ENCODE assay signal across 8 mouse cellular contexts in the genomic region with DNA sequence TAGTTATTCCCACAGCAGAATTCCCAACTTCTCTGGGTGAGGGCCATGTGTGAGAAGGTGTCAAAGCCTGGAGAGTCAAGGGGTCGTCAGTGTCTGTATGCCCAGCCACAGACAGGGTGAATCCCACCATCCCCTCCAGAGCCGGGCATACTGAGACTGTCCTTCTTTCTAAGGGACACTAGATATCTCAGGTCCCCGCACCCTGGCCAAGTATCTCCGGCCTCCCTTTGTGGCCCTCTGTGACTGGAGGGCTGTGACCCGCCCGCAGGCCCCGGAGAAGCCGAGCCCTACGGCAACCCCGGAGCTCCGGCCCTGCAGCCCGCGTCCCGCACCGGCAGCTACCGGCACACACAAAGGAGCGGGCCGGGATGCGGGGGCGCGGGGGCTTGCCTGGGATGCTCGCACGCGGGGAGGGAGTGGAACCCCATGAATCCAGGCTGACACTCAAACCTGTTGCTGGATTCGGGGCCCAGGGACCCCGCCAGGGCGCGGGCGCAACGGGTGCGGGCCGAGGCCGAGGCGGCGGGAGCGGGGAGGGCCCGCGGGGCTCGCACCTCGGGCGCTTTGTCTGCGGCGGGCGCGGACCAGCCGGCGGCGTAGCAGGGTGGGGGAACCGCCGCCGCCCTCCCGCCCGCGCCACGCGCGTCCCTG. TPM values are rescaled to one million over a fixed set of nuclear protein-coding genes. Genes with fewer than 3 reads are reported as not detected.
DNase-seq lines count a peak whose midpoint lies in the region; ATAC-seq and TF ChIP-seq lines count a peak whose summit lies in the region.

No protein-coding gene starts in this region.

- peak overlapping the region; percentile 76 for H3K27ac ChIP-seq in embryonic facial prominence, embryonic 14.5 days (replicated peaks; ENCODE audit: low read depth, low read length)
- peak overlapping the region; percentile 90 for H3K27ac ChIP-seq in hindbrain, postnatal 0 days
- H3K27ac ChIP-seq in small intestine, adult 2 months (ENCODE audit: insufficient read depth, low read depth, low read length) = peak overlapping the region; percentile 40

- no peaks in the 10 kb centered on the region for H3K27me3 ChIP-seq in embryonic facial prominence, embryonic 14.5 days (replicated peaks; ENCODE audit: control insufficient read depth, insufficient read depth, low read length)
- no peaks in the 10 kb centered on the region for H3K27me3 ChIP-seq in hindbrain, postnatal 0 days (ENCODE audit: insufficient read depth, low read length)
- no peaks in the 10 kb centered on the region for H3K27me3 ChIP-seq in small intestine, adult 2 months (ENCODE audit: control insufficient read depth, insufficient read depth, low read length)

- H3K4me1 ChIP-seq in embryonic facial prominence, embryonic 14.5 days (ENCODE audit: control insufficient read depth, insufficient read depth, low read length) = 0 out of 2 replicates have a peak, but pooled peaks cover 6% of the 10 kb centered on the region
- no peaks in the 10 kb centered on the region for H3K4me1 ChIP-seq in hindbrain, postnatal 0 days (ENCODE audit: insufficient read depth, low read length)
- peaks cover 9% of the 10 kb centered on the region; the same call in 1 of the 2 replicates for H3K4me1 ChIP-seq in small intestine, adult 2 months (ENCODE audit: control insufficient read depth, insufficient read depth, insufficient read length, low read length)

- TF ChIP-seq POLR2A in small intestine, adult 2 months (IDR thresholded peaks at IDR 0.05; ENCODE audit: low read depth, low read length) = no peak

- no peaks in the 10 kb centered on the region for H3K36me3 ChIP-seq in embryonic facial prominence, embryonic 14.5 days (ENCODE audit: control insufficient read depth, insufficient read depth, low read length)
- no peaks in the 10 kb centered on the region for H3K36me3 ChIP-seq in hindbrain, postnatal 0 days (ENCODE audit: insufficient read depth, low read length)
- no peaks in the 10 kb centered on the region for H3K36me3 ChIP-seq in small intestine, adult 2 months (ENCODE audit: control insufficient read depth, insufficient read depth, low read length)

- no peak for TF ChIP-seq CTCF in hindbrain, postnatal 0 days (IDR thresholded peaks at IDR 0.05; ENCODE audit: low read depth)
- no peak for TF ChIP-seq CTCF in small intestine, adult 2 months (IDR thresholded peaks at IDR 0.05; ENCODE audit: extremely low read depth, insufficient read length, insufficient replicate concordance, low read depth, low read length)

- ATAC-seq in embryonic facial prominence, embryonic 14.5 days (ENCODE audit: low read depth) = peak; percentile 72
- ATAC-seq in hindbrain, postnatal 0 days = peak; percentile 65
- peak; percentile 38 for ATAC-seq in megakaryocyte-erythroid progenitor cell, adult 5-6 weeks (replicated peaks; ENCODE audit: low FRiP score, low TSS enrichment, poor library complexity, severe bottlenecking)

- peak overlapping the region; percentile 92 for H3K4me3 ChIP-seq in embryonic facial prominence, embryonic 14.5 days (ENCODE audit: low read depth, low read length)
- peak overlapping the region; percentile 91 for H3K4me3 ChIP-seq in hindbrain, postnatal 0 days (ENCODE audit: low read length)
- peak overlapping the region; percentile 98 for H3K4me3 ChIP-seq in small intestine, adult 2 months (ENCODE audit: low read depth, low read length)

- peak overlapping the region; percentile 96 for H3K9ac ChIP-seq in embryonic facial prominence, embryonic 14.5 days (ENCODE audit: low read depth, low read length)
- peak overlapping the region; percentile 95 for H3K9ac ChIP-seq in hindbrain, postnatal 0 days (replicated peaks; ENCODE audit: low read length)

- H3K4me2 ChIP-seq in embryonic facial prominence, embryonic 14.5 days (ENCODE audit: low read depth, low read length) = peak overlapping the region; percentile 90
- peak overlapping the region; percentile 86 for H3K4me2 ChIP-seq in hindbrain, postnatal 0 days (ENCODE audit: low read depth, low read length)

- under 1% methylated on average over 23 of the region's 57 CpGs for WGBS in embryonic facial prominence, embryonic 14.5 days
- WGBS in hindbrain, postnatal 0 days = under 1% methylated on average over 53 of the region's 57 CpGs
- WGBS in small intestine, adult 2 months = under 1% methylated on average over 49 of the region's 57 CpGs

- H3K9me3 ChIP-seq in embryonic facial prominence, embryonic 14.5 days (ENCODE audit: control insufficient read depth, low read length) = peaks cover 3% of the 10 kb centered on the region; the same call in 1 of the 2 replicates
- no peaks in the 10 kb centered on the region for H3K9me3 ChIP-seq in hindbrain, postnatal 0 days (ENCODE audit: low read length)

- DNase-seq in adrenal gland, adult (ENCODE audit: inconsistent age in 2 of 2, low spot score in 1 of 2) = peak; percentile 38 to 72
- DNase-seq in adrenal gland, adult 8-10 months = no peak
- DNase-seq in spleen, postnatal 10 days (ENCODE audit: low spot score in 2 of 2) = peak; percentile 6 to 19
- no peak for DNase-seq in spleen, postnatal 36 days (ENCODE audit: low spot score in 2 of 2)
- no peak for DNase-seq in embryonic facial prominence, embryonic 14.5 days (ENCODE audit: low spot score)
- peak; percentile 52 for DNase-seq in hindbrain, postnatal 0 days (ENCODE audit: low spot score)

RNA-seq across cellular contexts. Expression of a gene that starts 0.4 kb away (rescaled TPM):
- 10 to 100 TPM; 18.8 to 23.2 (median 20.4) TPM for total RNA-seq in adrenal gland, adult 8-10 months (2022)
- polyA plus RNA-seq in embryonic facial prominence, embryonic 14.5 days (2014; fragmentation: Nextera tagmentation; extraction: Ambion mirVana) = 19.6 and 20.4 TPM in 2 replicates
- total RNA-seq in hindbrain, postnatal 0 days (2014; rRNA removed) = 40.8 and 41.3 TPM in 2 replicates
- polyA plus RNA-seq in hindbrain, postnatal 0 days (2015; fragmentation: Nextera tagmentation; extraction: Ambion mirVana) = 21.0 and 22.8 TPM in 2 replicates
- 1.3 and 2.0 TPM in 2 replicates for total RNA-seq in megakaryocyte-erythroid progenitor cell, adult 5-6 weeks (2014; fragmentation: Nextera tagmentation)
- 5.1 and 5.4 TPM in 2 replicates for total RNA-seq in megakaryocyte-erythroid progenitor cell, adult 5-6 weeks (2017)
- 3.9 and 7.8 TPM in 2 replicates for polyA plus RNA-seq in small intestine, adult 2 months (2012; rRNA removed)

Comparison
In these comparisons a context has a peak if more than half of its experiments do, and no peak if none do; other contexts are left out.
1. DNase-seq: peak in adrenal gland, adult (2 of 2), spleen, postnatal 10 days (2 of 2) and hindbrain, postnatal 0 days (single experiment); none in adrenal gland, adult 8-10 months (single experiment), spleen, postnatal 36 days (0 of 2) and embryonic facial prominence, embryonic 14.5 days (single experiment).
2. H3K27ac ChIP-seq: peak in every context shown above with its lines; median percentile 90 in hindbrain, postnatal 0 days; 76 in embryonic facial prominence, embryonic 14.5 days; 40 in small intestine, adult 2 months.
3. Peak in every context shown above with its lines, with median percentiles within 50 percentile points of each other: ATAC-seq and H3K4me3 ChIP-seq.